Mouse (Mus musculus): ENCODE measurements at regions not wholly inside any gene's neighbourhood (a gene's known extent, or its start where the extent isn't known, plus 50 kb on each side); places are given as distances from the start of the nearest gene placed in this dataset.
"Not testable (repeated sequence)": the region's sequence is repeated elsewhere in the genome, so short reads cannot be mapped to it uniquely, and the experiment has no call there.

DNA sequence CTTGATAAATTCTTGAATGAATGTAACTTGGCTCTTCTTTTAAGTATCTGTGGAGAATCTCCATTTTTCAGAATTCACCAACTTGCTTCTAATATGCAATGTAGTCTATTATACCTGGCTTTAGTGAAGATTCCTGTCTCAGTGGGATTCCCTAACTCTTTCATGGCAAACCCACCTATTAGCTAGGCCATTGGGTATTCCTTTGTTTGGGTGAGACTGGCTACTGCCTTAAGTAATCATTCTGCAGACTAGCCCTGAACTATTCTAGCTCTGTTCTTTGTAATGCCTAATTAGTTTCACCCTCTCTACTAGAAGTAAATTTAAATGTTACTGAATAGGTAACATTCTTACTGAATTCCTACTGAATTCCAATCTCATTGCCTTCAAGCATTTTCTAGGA is 1337.8 kb downstream of the Ndufa4 start:
- H3K9ac ChIP-seq (ENCODE audit: insufficient read depth, low read depth, low read length, poor library complexity, severe bottlenecking); H3K4me3 ChIP-seq (ENCODE audit: insufficient read depth in 1 of 2, low read depth in 1 of 2, low read length in 2 of 2, poor library complexity in 1 of 2, severe bottlenecking in 1 of 2); H3K4me1 ChIP-seq (ENCODE audit: control insufficient read depth in 2 of 2, insufficient read depth in 2 of 2, low read length in 2 of 2, poor library complexity in 1 of 2); in situ Hi-C loops (cut with MboI; ENCODE audit: low sequenced_read_pairs in 2 of 2, unreplicated experiment in 2 of 2); H3K27ac ChIP-seq (ENCODE audit: insufficient read depth, low read depth, low read length, poor library complexity, severe bottlenecking); H3K9me3 ChIP-seq (ENCODE audit: control insufficient read depth, insufficient read depth, low read depth, low read length); H3K36me3 ChIP-seq (ENCODE audit: control insufficient read depth, insufficient read depth, low read length, poor library complexity, severe bottlenecking): not testable (repeated sequence)
- 0 out of 2 replicates have a peak, but pooled peaks have one; percentile 15 for TF ChIP-seq CHD2 (IDR thresholded peaks at IDR 0.05; ENCODE audit: low read depth, low read length)
- DNase-seq (ENCODE audit: low read depth, low spot score) = peak; percentile 45

- H3K4me1 ChIP-seq (ENCODE audit: control insufficient read depth in 2 of 2, insufficient read depth in 2 of 2, low read length in 2 of 2, poor library complexity in 1 of 2); H3K27ac ChIP-seq (ENCODE audit: insufficient read depth, low read depth, low read length, poor library complexity, severe bottlenecking); DNase-seq (ENCODE audit: low read depth, low spot score); H3K9me3 ChIP-seq (ENCODE audit: control insufficient read depth, insufficient read depth, low read depth, low read length); in situ Hi-C loops (cut with MboI; ENCODE audit: low sequenced_read_pairs in 2 of 2, unreplicated experiment in 2 of 2); H3K9ac ChIP-seq (ENCODE audit: insufficient read depth, low read depth, low read length, poor library complexity, severe bottlenecking); H3K4me3 ChIP-seq (ENCODE audit: insufficient read depth in 1 of 2, low read depth in 1 of 2, low read length in 2 of 2, poor library complexity in 1 of 2, severe bottlenecking in 1 of 2); H3K36me3 ChIP-seq (ENCODE audit: control insufficient read depth, insufficient read depth, low read length, poor library complexity, severe bottlenecking): not testable (repeated sequence)
Measured at GRCm38 (mm10) chr6:10544131-10544530, 1363.2 kb downstream of the Ndufa4 start.
